Mouse (Mus musculus): ENCODE data around the gene Selenok.

GRCm38 (mm10) chr14:29999475-29999811 lies 31.3 kb downstream of the Selenok start:
- TF ChIP-seq CTCF (IDR thresholded peaks at IDR 0.05; ENCODE audit: low read depth, low read length) (no peak), POLR2A (IDR thresholded peaks at IDR 0.05; ENCODE audit: borderline replicate concordance, low read depth, low read length) (no peak)

Measured in bone marrow macrophage, adult 2 months (primary cell).